8 mouse cellular contexts compared by ENCODE assay signal in the genomic region with DNA sequence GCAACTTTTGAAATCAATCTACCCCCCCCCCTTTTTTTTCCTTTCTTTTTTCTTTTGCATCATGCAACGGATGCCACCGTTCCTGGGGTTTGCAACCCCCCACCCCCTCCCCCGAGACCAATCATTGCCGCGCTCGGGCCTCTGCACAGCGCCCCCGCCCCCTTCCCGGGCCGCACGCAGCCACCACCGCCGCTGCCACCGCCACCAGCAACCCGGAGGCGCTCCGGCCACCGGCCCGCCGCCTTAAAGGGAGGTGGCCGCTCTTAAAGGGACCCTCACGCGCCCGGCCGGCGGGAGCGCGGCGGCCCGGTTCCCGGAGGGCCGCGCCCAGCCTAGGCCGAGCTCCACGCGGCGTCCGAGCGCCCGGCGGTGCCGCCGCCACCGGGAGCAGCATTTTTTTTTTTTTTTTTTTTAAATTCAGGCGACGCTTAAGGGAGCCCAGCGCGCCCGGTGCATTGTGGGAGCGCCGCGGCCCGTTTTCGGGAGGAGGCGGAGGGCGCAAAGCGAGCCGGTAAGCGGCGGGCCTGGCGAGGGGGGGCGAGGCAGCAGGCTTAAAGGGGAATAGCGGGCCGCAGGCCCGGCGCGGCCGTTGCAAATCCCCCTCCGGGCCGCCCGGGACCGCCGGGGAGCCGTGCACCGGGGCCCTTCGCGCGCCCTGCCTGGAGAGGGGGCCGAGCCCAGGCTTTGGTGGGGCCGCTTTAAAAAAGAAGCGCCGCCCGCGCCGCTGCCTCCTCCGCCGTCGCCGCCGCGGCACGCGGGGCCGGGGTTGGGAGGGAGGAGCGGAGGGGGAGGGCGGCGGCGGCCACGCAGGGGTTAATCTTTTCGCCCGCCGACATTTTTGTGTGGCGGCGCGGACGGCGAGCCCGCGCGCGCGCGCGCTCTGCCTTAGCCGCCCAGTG. TPM values are rescaled to one million over a fixed set of nuclear protein-coding genes. Genes with fewer than 3 reads are reported as not detected.
DNase-seq lines count a peak whose midpoint lies in the region; ATAC-seq lines count a peak whose summit lies in the region.

Gene Sephs1, plus strand, starts transcription at position 215 of the 899 bp plus-strand sequence.

- DNase-seq in adrenal gland, postnatal 14 days, result peak; percentile 93
- peak; percentile 90 for DNase-seq in embryonic facial prominence, embryonic 10.5 days (ENCODE audit: low spot score)
- DNase-seq in kidney, adult 11 months, result peak; percentile 84
- DNase-seq in left cerebral cortex, postnatal 4 days, result peak; percentile 90
- DNase-seq in midbrain, embryonic 11.5 days (ENCODE audit: low spot score, missing footprints), result peak; percentile 98
- DNase-seq in right cerebral cortex, postnatal 4 days, result peak; percentile 86
- DNase-seq in yolk sac, embryonic 10.5 days (ENCODE audit: low spot score), result peak; percentile 87

- peak within 1 kb of the TSS; percentile 84 for H3K4me2 ChIP-seq in midbrain, embryonic 11.5 days

- no peaks in the 10 kb centered on the region for H3K9me3 ChIP-seq in embryonic facial prominence, embryonic 10.5 days
- H3K9me3 ChIP-seq in midbrain, embryonic 11.5 days (ENCODE audit: control insufficient read depth, low read length), result no peaks in the 10 kb centered on the region

- peak within 1 kb of the TSS; percentile 91 for H3K4me3 ChIP-seq in embryonic facial prominence, embryonic 10.5 days
- peak within 1 kb of the TSS; percentile 89 for H3K4me3 ChIP-seq in midbrain, embryonic 11.5 days (ENCODE audit: low read depth, low read length)

- H3K27me3 ChIP-seq in embryonic facial prominence, embryonic 10.5 days (replicated peaks; ENCODE audit: low read depth, poor library complexity, severe bottlenecking), result no peaks in the 10 kb centered on the region
- H3K27me3 ChIP-seq in midbrain, embryonic 11.5 days (ENCODE audit: control insufficient read depth, insufficient read depth, low read length), result no peaks in the 10 kb centered on the region

- peak within 1 kb of the TSS; percentile 100 for H3K9ac ChIP-seq in midbrain, embryonic 11.5 days (ENCODE audit: low read length)

- peaks cover 30% of the 10 kb centered on the region for H3K36me3 ChIP-seq in embryonic facial prominence, embryonic 10.5 days (replicated peaks)
- peaks cover 4% of the 10 kb centered on the region; the same call in 1 of the 2 replicates for H3K36me3 ChIP-seq in midbrain, embryonic 11.5 days (ENCODE audit: control insufficient read depth, insufficient read depth, low read length)

- peak; percentile 72 for ATAC-seq in granulocyte monocyte progenitor cell, adult 5-6 weeks (replicated peaks; ENCODE audit: poor library complexity, severe bottlenecking)
- peak; percentile 80 for ATAC-seq in midbrain, embryonic 11.5 days (ENCODE audit: low FRiP score)

- peaks cover 24% of the 10 kb centered on the region for H3K4me1 ChIP-seq in embryonic facial prominence, embryonic 10.5 days
- peaks cover 14% of the 10 kb centered on the region; the same call in 1 of the 2 replicates for H3K4me1 ChIP-seq in midbrain, embryonic 11.5 days (ENCODE audit: control insufficient read depth, insufficient read depth, low read length)

- WGBS in embryonic facial prominence, embryonic 10.5 days, result under 1% methylated on average over 113 of the region's 115 CpGs
- WGBS in midbrain, embryonic 11.5 days, result 1% methylated on average over 84 of the region's 115 CpGs

- peak within 1 kb of the TSS; percentile 100 for H3K27ac ChIP-seq in embryonic facial prominence, embryonic 10.5 days (replicated peaks)
- H3K27ac ChIP-seq in midbrain, embryonic 11.5 days (ENCODE audit: low read depth, low read length), result peak within 1 kb of the TSS; percentile 100

- intact Hi-C loops in left cerebral cortex, postnatal 4 days (cut with DNase I), result no loop called here

RNA-seq across cellular contexts. Expression of gene Sephs1, which starts in this region (rescaled TPM):
- total RNA-seq in adrenal gland, postnatal 14 days (2021), result 45.8 and 50.8 TPM in 2 replicates
- polyA plus RNA-seq in embryonic facial prominence, embryonic 10.5 days (2016; fragmentation: Nextera tagmentation; extraction: Ambion mirVana), result 124 and 130 TPM in 2 replicates
- total RNA-seq in granulocyte monocyte progenitor cell, adult 5-6 weeks (2014; fragmentation: Nextera tagmentation), result 37.5 and 40.6 TPM in 2 replicates
- 40.8 and 51.7 TPM in 2 replicates for total RNA-seq in granulocyte monocyte progenitor cell, adult 5-6 weeks (2017)
- 10 to 100 TPM; 56.8 to 61.0 TPM for total RNA-seq in left cerebral cortex, postnatal 4 days (2021)
- polyA plus RNA-seq in midbrain, embryonic 11.5 days (2014; fragmentation: Nextera tagmentation; extraction: Ambion mirVana), result 134 and 140 TPM in 2 replicates

Comparison
In these comparisons a context has a peak if more than half of its experiments do, and no peak if none do; other contexts are left out.
1. Peak in every context shown above with its lines: DNase-seq, ATAC-seq, H3K4me3 ChIP-seq and H3K27ac ChIP-seq.